Mouse (Mus musculus): ENCODE data around the gene Inf2.

The Inf2 gene

GRCm38 (mm10) chr12:112588426-112589256 is at the start of gene Inf2:
TSS of gene Inf2 (plus strand) at chr12:112588784.
- DNase-seq: peak; percentile 73

- no peak for DNase-seq
These were observed 49.1 kb upstream of the Inf2 start for GRCm38 (mm10) chr12:112539466-112539965.

GRCm38 (mm10) chr12:112540321-112540720 is 48.3 kb upstream of the Inf2 start:
- peak; percentile 24 for DNase-seq

GRCm38 (mm10) chr12:112541483-112542091 is 47.0 kb upstream of the Inf2 start:
- peak; percentile 53 for DNase-seq

GRCm38 (mm10) chr12:112542257-112542919 is 46.2 kb upstream of the Inf2 start:
- no peak for DNase-seq

GRCm38 (mm10) chr12:112542920-112543300 is 45.7 kb upstream of the Inf2 start:
- peak; percentile 99 for DNase-seq

- no peak for DNase-seq
These were observed 44.6 kb upstream of the Inf2 start for GRCm38 (mm10) chr12:112543941-112544340.

GRCm38 (mm10) chr12:112544946-112545701 is 43.5 kb upstream of the Inf2 start:
- DNase-seq: peak; percentile 9

- no peak for DNase-seq
These were observed 42.5 kb upstream of the Inf2 start for GRCm38 (mm10) chr12:112546110-112546509.

- no peak for DNase-seq
These were observed 39.3 kb upstream of the Inf2 start for GRCm38 (mm10) chr12:112549287-112549686.

GRCm38 (mm10) chr12:112551861-112552375 is 36.7 kb upstream of the Inf2 start:
- DNase-seq: peak; percentile 84

- no peak for DNase-seq
These were observed 36.1 kb upstream of the Inf2 start for GRCm38 (mm10) chr12:112552520-112552919.

GRCm38 (mm10) chr12:112554900-112555299 is 33.7 kb upstream of the Inf2 start:
- DNase-seq: no peak

GRCm38 (mm10) chr12:112556531-112557060 is 32.0 kb upstream of the Inf2 start:
- no peak for DNase-seq

- DNase-seq: no peak
These were observed 31.4 kb upstream of the Inf2 start for GRCm38 (mm10) chr12:112557219-112557618.

- no peak for DNase-seq
These were observed 29.4 kb upstream of the Inf2 start for GRCm38 (mm10) chr12:112559231-112559630.

- no peak for DNase-seq
These were observed 28.9 kb upstream of the Inf2 start for GRCm38 (mm10) chr12:112559671-112560070.

GRCm38 (mm10) chr12:112560176-112560797 is 28.3 kb upstream of the Inf2 start:
- no peak for DNase-seq

- no peak for DNase-seq
These were observed 27.4 kb upstream of the Inf2 start for GRCm38 (mm10) chr12:112561163-112561562.

GRCm38 (mm10) chr12:112562462-112562861 is 26.1 kb upstream of the Inf2 start:
- no peak for DNase-seq

- no peak for DNase-seq
These were observed 25.6 kb upstream of the Inf2 start for GRCm38 (mm10) chr12:112563011-112563410.

- no peak for DNase-seq
These were observed 18.4 kb upstream of the Inf2 start for GRCm38 (mm10) chr12:112570160-112570559.
